Mouse (Mus musculus) liver, embryonic 16.5 days (tissue): ENCODE measurements around the gene Srgap3. TPM values are rescaled to one million over a fixed set of nuclear protein-coding genes. Genes with fewer than 3 reads are reported as not detected.
A peak's percentile ranks its signal among the peaks of the same experiment; 100 is the strongest.

Experiments
- ATAC-seq: fragments of 200-750 bp; cut with Nextera tagmentation; 2 replicates; pipeline ENCODE4 v1.8.0; 2017; ENCODE audit warnings: low read depth, mild to moderate bottlenecking, moderate number of reproducible peaks, moderate library complexity
- H3K27ac ChIP-seq: fragments of 300-500 bp; sonication (generic); 2 replicates; pipeline ENCODE4 v1.5.1; 2014; ENCODE audit warnings: mild to moderate bottlenecking, low read length
- H3K27me3 ChIP-seq: fragments of 300-500 bp; sonication (generic); 2 replicates; pipeline ENCODE4 v1.6.1; 2014; ENCODE audit warnings: low read depth, low read length, mixed read lengths; ENCODE audit not compliant: control insufficient read depth, insufficient read depth
- H3K36me3 ChIP-seq: fragments of 300-500 bp; sonication (generic); 2 replicates; pipeline ENCODE4 v1.6.1; 2014; ENCODE audit warnings: mild to moderate bottlenecking; ENCODE audit not compliant: control insufficient read depth, insufficient read depth
- H3K4me1 ChIP-seq: fragments of 300-500 bp; sonication (generic); 2 replicates; pipeline ENCODE4 v1.6.1; 2014; ENCODE audit warnings: low read depth, low read length, mixed read lengths; ENCODE audit not compliant: control insufficient read depth
- H3K4me2 ChIP-seq: fragments of 300-500 bp; sonication (generic); 2 replicates; pipeline ENCODE4 v1.6.1; 2014; ENCODE audit warnings: low read depth, low read length, mixed read lengths
- H3K4me3 ChIP-seq: fragments of 300-500 bp; sonication (generic); 2 replicates; pipeline ENCODE4 v1.5.1; 2014; ENCODE audit warnings: low read depth, mild to moderate bottlenecking, low read length
- H3K9ac ChIP-seq: fragments of 300-500 bp; sonication (generic); 2 replicates; pipeline ENCODE4 v1.6.1; 2014; ENCODE audit warnings: low read depth, low read length
- H3K9me3 ChIP-seq: fragments of 300-500 bp; sonication (generic); replicated peaks from 2 replicates; pipeline ENCODE4 v1.6.1; 2016; ENCODE audit warnings: low read length; ENCODE audit not compliant: control insufficient read depth
- WGBS: fragments of 180-500 bp; shearing (Covaris S2); extraction: QIAGEN DNeasy Blood & Tissue Kit; methylation state at CpG from one replicate; pipeline ENCODE4 v1.1.7; 2014; ENCODE audit not compliant: insufficient replicate concordance; 5-methylcytosine and 5-hydroxymethylcytosine counted together
- polyA plus RNA-seq: library from polyadenylated mRNA; unstranded; fragments of >200 nt; fragmentation: Nextera tagmentation; extraction: Ambion mirVana; gene quantifications from 2 replicates; pipeline ENCODE4 v1.2.1, GENCODE M21; 2015

Gene Srgap3
- polyA plus RNA-seq, 1 experiment from 2014 or later = 0.22 TPM

- H3K4me3 ChIP-seq = no peak overlapping the region
- no peak for ATAC-seq
- no peak overlapping the region for H3K27ac ChIP-seq
- H3K9me3 ChIP-seq = no peaks in the 10 kb centered on the region
- H3K9ac ChIP-seq = no peak overlapping the region
- WGBS = 32% methylated on average over 7 of the region's 7 CpGs
- H3K4me2 ChIP-seq = no peak overlapping the region
- no peaks in the 10 kb centered on the region for H3K27me3 ChIP-seq
- H3K36me3 ChIP-seq = no peaks in the 10 kb centered on the region
- H3K4me1 ChIP-seq = no peaks in the 10 kb centered on the region
These were observed 6.8 kb upstream of the Srgap3 start for GRCm38 (mm10) chr6:112953905-112954304.

- WGBS = 63% methylated on average over 2 of the region's 2 CpGs
- no peaks in the 10 kb centered on the region; the same call in 1 of the 2 replicates for H3K27me3 ChIP-seq
These were observed 4.2 kb upstream of the Srgap3 start for GRCm38 (mm10) chr6:112951254-112951653.

GRCm38 (mm10) chr6:112950205-112951110, 3.4 kb upstream of the Srgap3 start:
- Histone ChIP-seq H3K4me2 (no peak overlapping the region), H3K9ac (no peak overlapping the region), H3K9me3 (no peaks in the 10 kb centered on the region), H3K36me3 (no peaks in the 10 kb centered on the region), H3K4me3 (no peak overlapping the region), H3K27me3 (no peaks in the 10 kb centered on the region; the same call in 1 of the 2 replicates), H3K27ac (no peak overlapping the region), H3K4me1 (no peaks in the 10 kb centered on the region)
- 45% methylated on average over 8 of the region's 8 CpGs for WGBS
- ATAC-seq = no peak

More at GRCm38 (mm10) chr6:112951254-112951653, 4.2 kb upstream of the Srgap3 start:
- H3K27ac ChIP-seq = no peak overlapping the region
- H3K9me3 ChIP-seq = no peaks in the 10 kb centered on the region
- no peak overlapping the region for H3K4me2 ChIP-seq
- no peak overlapping the region for H3K4me3 ChIP-seq
- no peak for ATAC-seq
- H3K36me3 ChIP-seq = no peaks in the 10 kb centered on the region
- no peaks in the 10 kb centered on the region for H3K4me1 ChIP-seq
- no peak overlapping the region for H3K9ac ChIP-seq

GRCm38 (mm10) chr6:112949220-112949619, 2.2 kb upstream of the Srgap3 start:
- ATAC-seq = no peak
- Histone ChIP-seq H3K4me2 (no peak overlapping the region), H3K9ac (no peak overlapping the region), H3K4me1 (no peaks in the 10 kb centered on the region), H3K27me3 (no peaks in the 10 kb centered on the region; the same call in 1 of the 2 replicates), H3K36me3 (no peaks in the 10 kb centered on the region), H3K4me3 (no peak overlapping the region), H3K27ac (no peak overlapping the region), H3K9me3 (no peaks in the 10 kb centered on the region)
- 74% methylated on average over 2 of the region's 2 CpGs for WGBS

- no peak overlapping the region for H3K4me2 ChIP-seq
- H3K9me3 ChIP-seq = no peaks in the 10 kb centered on the region
- WGBS = 61% methylated on average over 2 of the region's 2 CpGs
- H3K27me3 ChIP-seq = no peaks in the 10 kb centered on the region; the same call in 1 of the 2 replicates
- H3K36me3 ChIP-seq = no peaks in the 10 kb centered on the region
- ATAC-seq = no peak
- no peak overlapping the region for H3K9ac ChIP-seq
- H3K4me1 ChIP-seq = no peaks in the 10 kb centered on the region
- H3K27ac ChIP-seq = no peak overlapping the region
- no peak overlapping the region for H3K4me3 ChIP-seq
These were observed 1.4 kb upstream of the Srgap3 start for GRCm38 (mm10) chr6:112948416-112948815.

GRCm38 (mm10) chr6:112946021-112946811, 850 bp downstream of the Srgap3 start:
- no peaks in the 10 kb centered on the region; the same call in 1 of the 2 replicates for H3K27me3 ChIP-seq
- ATAC-seq = no peak
- H3K27ac ChIP-seq = no peak overlapping the region
- 15% methylated on average over 12 of the region's 12 CpGs for WGBS
- no peaks in the 10 kb centered on the region for H3K36me3 ChIP-seq
- H3K9ac ChIP-seq = no peak overlapping the region
- H3K4me3 ChIP-seq = peak overlapping the region; percentile 53
- peak overlapping the region; percentile 72 for H3K4me2 ChIP-seq
- H3K9me3 ChIP-seq = no peaks in the 10 kb centered on the region
- no peaks in the 10 kb centered on the region for H3K4me1 ChIP-seq

- no peaks in the 10 kb centered on the region for H3K36me3 ChIP-seq
- WGBS = 31% methylated on average over 14 of the region's 14 CpGs
- no peak overlapping the region for H3K4me3 ChIP-seq
- H3K9me3 ChIP-seq = no peaks in the 10 kb centered on the region
- H3K27ac ChIP-seq = no peak overlapping the region
- H3K27me3 ChIP-seq = no peaks in the 10 kb centered on the region; the same call in 1 of the 2 replicates
- no peak for ATAC-seq
- no peak overlapping the region for H3K9ac ChIP-seq
- H3K4me2 ChIP-seq = no peak overlapping the region
- H3K4me1 ChIP-seq = no peaks in the 10 kb centered on the region
These were observed 1.8 kb downstream of the Srgap3 start for GRCm38 (mm10) chr6:112945181-112945751.

GRCm38 (mm10) chr6:112943596-112944245, 3.3 kb downstream of the Srgap3 start:
- no peak overlapping the region for H3K4me3 ChIP-seq
- no peak overlapping the region for H3K27ac ChIP-seq
- WGBS = 56% methylated on average over 9 of the region's 9 CpGs
- H3K4me2 ChIP-seq = no peak overlapping the region
- no peaks in the 10 kb centered on the region for H3K4me1 ChIP-seq
- H3K9ac ChIP-seq = no peak overlapping the region
- no peaks in the 10 kb centered on the region; the same call in 1 of the 2 replicates for H3K27me3 ChIP-seq
- no peak for ATAC-seq
- no peaks in the 10 kb centered on the region for H3K36me3 ChIP-seq
- H3K9me3 ChIP-seq = no peaks in the 10 kb centered on the region
